Mouse (Mus musculus): ENCODE measurements around the gene Ei24.

DNA sequence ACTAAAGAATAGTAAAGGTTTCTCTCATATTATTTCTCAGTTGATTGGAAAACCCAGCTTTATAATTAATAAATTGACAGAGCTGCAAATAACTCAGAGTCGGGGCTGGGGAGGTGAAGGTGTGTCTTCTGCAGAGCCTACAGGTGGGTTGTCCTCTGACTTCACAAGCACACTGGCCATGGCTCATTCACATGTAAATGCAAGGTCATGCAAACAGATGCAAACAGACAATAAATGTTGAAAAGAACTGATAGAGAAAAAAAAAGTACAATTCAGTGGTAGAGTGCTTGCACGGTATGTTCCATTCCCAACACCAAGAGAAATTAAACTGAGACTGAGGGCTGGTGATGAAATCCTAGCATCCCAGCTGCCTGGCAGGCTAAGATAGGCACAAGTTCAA is 2.7 kb downstream of the Ei24 start:
- TF ChIP-seq CTCF (conservative IDR thresholded peaks at IDR 0.05; ENCODE audit: insufficient read depth, insufficient read length, low read depth, low read length) (no peak), POLR2A (IDR thresholded peaks at IDR 0.05; ENCODE audit: low read depth, low read length) (no peak)
